Mouse (Mus musculus) MEL (cell line): ENCODE data around the gene Gls2. TPM values are rescaled to one million over a fixed set of nuclear protein-coding genes. Genes with fewer than 3 reads are reported as not detected.

Source experiments
- DNase-seq: peaks from one replicate; pipeline ENCODE4 v3.0.0; 2011; ENCODE audit warnings: low read depth, low spot score
- H3K27ac ChIP-seq: 2 replicates; pipeline ENCODE4 v1.5.1; 2012; ENCODE audit warnings: low read depth, mild to moderate bottlenecking, control low read depth, low read length, moderate library complexity; ENCODE audit not compliant: control insufficient read depth
- H3K27me3 ChIP-seq, 2 experiments: fragments of 150-350 bp in 1 of 2; sonication (generic) in 1 of 2; 2 replicates each; pipeline ENCODE4 v1.6.1; 2012; ENCODE audit warnings: low read length in 2 of 2, mild to moderate bottlenecking in 2 of 2, improper control_type of control experiment in 1 of 2, moderate library complexity in 1 of 2; ENCODE audit not compliant: insufficient read depth in 2 of 2, control insufficient read depth in 1 of 2
- H3K36me3 ChIP-seq, 2 experiments: 2 replicates each; pipeline ENCODE4 v1.6.1; 2012 to 2014; ENCODE audit warnings: low read length in 2 of 2, improper control_type of control experiment in 1 of 2, inconsistent platforms in 1 of 2, mild to moderate bottlenecking in 1 of 2; ENCODE audit not compliant: insufficient read depth in 2 of 2, control insufficient read depth in 1 of 2
- H3K4me1 ChIP-seq, 2 experiments: fragments of 150-350 bp in 1 of 2; sonication (generic) in 1 of 2; 2 replicates each; pipeline ENCODE4 v1.6.1; 2012; ENCODE audit warnings: low read length in 2 of 2, improper control_type of control experiment in 1 of 2, mild to moderate bottlenecking in 1 of 2; ENCODE audit not compliant: insufficient read depth in 2 of 2, control insufficient read depth in 1 of 2
- H3K4me3 ChIP-seq, 2 experiments: fragments of 150-350 bp in 1 of 2; sonication (generic) in 1 of 2; 2 replicates each; pipeline ENCODE4 v1.5.1; 2012; ENCODE audit warnings: low read depth in 2 of 2, low read length in 2 of 2, mild to moderate bottlenecking in 2 of 2, moderate library complexity in 2 of 2, control low read depth in 1 of 2, improper control_type of control experiment in 1 of 2; ENCODE audit not compliant: control insufficient read depth in 1 of 2, insufficient read depth in 1 of 2
- H3K79me2 ChIP-seq: 2 replicates; pipeline ENCODE4 v1.6.1; 2012; ENCODE audit warnings: mild to moderate bottlenecking, low read length, moderate library complexity; ENCODE audit not compliant: control insufficient read depth, poor library complexity, insufficient read depth
- H3K9ac ChIP-seq: 2 replicates; pipeline ENCODE4 v1.6.1; 2012; ENCODE audit warnings: low read depth, mild to moderate bottlenecking, control low read depth, low read length, moderate library complexity; ENCODE audit not compliant: control insufficient read depth, poor library complexity, severe bottlenecking
- H3K9me3 ChIP-seq: fragments of 150-350 bp; sonication (generic); replicated peaks from 2 replicates; pipeline ENCODE4 v1.6.1; 2012; ENCODE audit warnings: mild to moderate bottlenecking, low read length, improper control_type of control experiment, moderate library complexity; ENCODE audit not compliant: insufficient read depth
- CHD2 ChIP-seq: IDR thresholded peaks from 2 replicates; pipeline ENCODE4 v1.6.1; 2011; ENCODE audit warnings: low read length, improper control_type of control experiment
- E2F4 ChIP-seq: IDR thresholded peaks from 2 replicates; pipeline ENCODE4 v1.6.1; 2011; ENCODE audit warnings: low read depth, low read length, improper control_type of control experiment, borderline replicate concordance
- EP300 ChIP-seq, 2 experiments: IDR thresholded peaks; 2 replicates each; pipeline ENCODE4 v1.6.1; 2011; ENCODE audit warnings: improper control_type of control experiment in 2 of 2, low read length in 2 of 2, low read depth in 1 of 2, mild to moderate bottlenecking in 1 of 2
- ETS1 ChIP-seq: IDR thresholded peaks from 2 replicates; pipeline ENCODE4 v1.6.1; 2012; ENCODE audit warnings: low read depth, mild to moderate bottlenecking, inconsistent platforms, low read length, improper control_type of control experiment, moderate library complexity
- GABPA ChIP-seq: IDR thresholded peaks from 2 replicates; pipeline ENCODE4 v1.6.1; 2012; ENCODE audit warnings: low read depth, mild to moderate bottlenecking, inconsistent platforms, low read length, improper control_type of control experiment, moderate library complexity
- GATA1 ChIP-seq: IDR thresholded peaks from 2 replicates; pipeline ENCODE4 v1.6.1; 2011; ENCODE audit warnings: low read depth, low read length, improper control_type of control experiment
- JUND ChIP-seq: IDR thresholded peaks from 2 replicates; pipeline ENCODE4 v1.6.1; 2011; ENCODE audit warnings: low read depth, mild to moderate bottlenecking, improper control_type of control experiment, low read length
- KAT2A ChIP-seq: conservative IDR thresholded peaks from 2 replicates; pipeline ENCODE4 v1.6.1; 2012; ENCODE audit warnings: low read depth, low read length, improper control_type of control experiment, inconsistent platforms
- MAFK ChIP-seq: IDR thresholded peaks from 2 replicates; pipeline ENCODE4 v1.6.1; 2011; ENCODE audit warnings: low read depth, mild to moderate bottlenecking, low read length, improper control_type of control experiment, borderline replicate concordance
- MAX ChIP-seq: IDR thresholded peaks from 2 replicates; pipeline ENCODE4 v1.6.1; 2011; ENCODE audit warnings: low read length, improper control_type of control experiment
- MEF2A ChIP-seq: IDR thresholded peaks from 2 replicates; pipeline ENCODE4 v1.6.1; 2014; ENCODE audit warnings: low read depth, mild to moderate bottlenecking, inconsistent platforms, low read length, improper control_type of control experiment; ENCODE audit not compliant: poor library complexity, insufficient replicate concordance, severe bottlenecking; ENCODE audit errors: extremely low read depth
- MXI1 ChIP-seq: IDR thresholded peaks from 2 replicates; pipeline ENCODE4 v1.6.1; 2011; ENCODE audit warnings: mild to moderate bottlenecking, low read depth, low read length, improper control_type of control experiment
- MYB ChIP-seq: IDR thresholded peaks from 2 replicates; pipeline ENCODE4 v1.6.1; 2011; ENCODE audit warnings: mild to moderate bottlenecking, low read depth, low read length, improper control_type of control experiment
- NRF1 ChIP-seq: IDR thresholded peaks from 2 replicates; pipeline ENCODE4 v1.6.1; 2014; ENCODE audit warnings: low read depth, mild to moderate bottlenecking, inconsistent platforms, low read length, improper control_type of control experiment, moderate library complexity; ENCODE audit not compliant: poor library complexity, insufficient read depth, severe bottlenecking
- POLR2AphosphoS2 ChIP-seq: IDR thresholded peaks from 2 replicates; pipeline ENCODE4 v1.6.1; 2011; ENCODE audit warnings: low read length, improper control_type of control experiment
- POLR2AphosphoS5 ChIP-seq: IDR thresholded peaks from 2 replicates; pipeline ENCODE4 v1.6.1; 2012; ENCODE audit warnings: low read depth, borderline replicate concordance, mild to moderate bottlenecking, inconsistent platforms, low read length, moderate library complexity, mixed read lengths
- RAD21 ChIP-seq: IDR thresholded peaks from 2 replicates; pipeline ENCODE4 v1.6.1; 2011; ENCODE audit warnings: mild to moderate bottlenecking, low read depth, low read length, improper control_type of control experiment
- RCOR1 ChIP-seq: IDR thresholded peaks from 2 replicates; pipeline ENCODE4 v1.6.1; 2012; ENCODE audit warnings: low read depth, mild to moderate bottlenecking, inconsistent platforms, low read length, improper control_type of control experiment
- SMC3 ChIP-seq: IDR thresholded peaks from 2 replicates; pipeline ENCODE4 v1.6.1; 2011; ENCODE audit warnings: low read depth, low read length, improper control_type of control experiment
- TAL1 ChIP-seq: IDR thresholded peaks from 2 replicates; pipeline ENCODE4 v1.6.1; 2012; ENCODE audit warnings: mild to moderate bottlenecking, inconsistent platforms, low read length, moderate library complexity, mixed read lengths
- ZC3H11A ChIP-seq: IDR thresholded peaks from 2 replicates; pipeline ENCODE4 v1.6.1; 2012; ENCODE audit warnings: low read depth, mild to moderate bottlenecking, inconsistent platforms, low read length, improper control_type of control experiment
- ZMIZ1 ChIP-seq: IDR thresholded peaks from 2 replicates; pipeline ENCODE4 v1.6.1; 2012; ENCODE audit warnings: low read depth, mild to moderate bottlenecking, inconsistent platforms, low read length, improper control_type of control experiment, moderate library complexity
- ZNF384 ChIP-seq: IDR thresholded peaks from 2 replicates; pipeline ENCODE4 v1.6.1; 2012; ENCODE audit warnings: low read depth, mild to moderate bottlenecking, inconsistent platforms, low read length, improper control_type of control experiment
- polyA plus RNA-seq, 2 experiments: library from polyadenylated mRNA; stranded (reverse) in 1 of 2; unstranded in 1 of 2; fragments of >175 nt in 1 of 2; fragments of >200 nt in 1 of 2; gene quantifications; 2 replicates each; pipeline versions ENCODE4 v1.2.1 to v1.2.4; 2012; ENCODE audit warnings: low replicate concordance in 2 of 2, low read depth in 1 of 2; ENCODE audit not compliant: insufficient read length in 2 of 2, insufficient read depth in 1 of 2, missing spikeins in 1 of 2
- total RNA-seq: library from RNA; depleted of rRNA; stranded (reverse); fragments of 300-350 nt; gene quantifications from 2 replicates; pipeline ENCODE4 v1.2.3, GENCODE M21; 2012

The Gls2 gene
- total and polyA plus RNA-seq, 3 experiments: 11.8 to 17.8 TPM; not detected in 1

DNA sequence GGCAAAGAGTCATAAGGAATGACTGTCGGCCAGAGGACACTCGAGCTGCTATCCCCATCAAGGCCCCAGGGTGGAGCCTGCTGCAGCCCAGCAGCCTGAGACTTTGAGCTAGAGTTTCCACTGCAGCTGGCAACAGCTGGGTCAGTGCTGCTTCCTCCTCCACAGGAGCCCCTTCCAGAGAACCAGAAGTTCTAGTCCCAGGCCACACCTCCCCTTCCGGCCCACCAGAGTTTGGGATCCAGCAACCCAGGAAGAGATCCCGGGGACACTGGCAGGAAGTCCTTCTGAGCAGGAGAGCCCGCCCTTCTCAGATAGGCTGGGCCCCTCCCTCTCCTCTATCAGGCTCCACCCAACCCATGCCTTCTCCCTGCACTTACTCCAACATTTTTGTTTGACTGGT lies 44.7 kb upstream of the Gls2 start (continued):
- TF ChIP-seq EP300 (IDR thresholded peaks at IDR 0.05; ENCODE audit: low read depth in 1 of 2, low read length in 2 of 2) (no peak), MYB (no peak), ZNF384 (no peak), CHD2 (no peak), KAT2A (peak; percentile 34; the same call in 1 of the 2 replicates), ZC3H11A (no peak), POLR2AphosphoS2 (peak; percentile 42; the same call in 1 of the 2 replicates), ZMIZ1 (no peak), RCOR1 (peak; percentile 45), GATA1 (0 out of 2 replicates have a peak, but pooled peaks have one; percentile 11), POLR2AphosphoS5 (no peak), SMC3 (0 out of 2 replicates have a peak, but pooled peaks have one; percentile 12), MXI1 (peak; percentile 73), NRF1 (no peak), JUND (no peak)

GRCm38 (mm10) chr10:128150941-128151340 lies 43.3 kb upstream of the Gls2 start:
- H3K9ac ChIP-seq: no peak overlapping the region
- no peak overlapping the region for H3K27ac ChIP-seq
- H3K4me1 ChIP-seq: peaks cover 4 to 7% of the 10 kb centered on the region in 2 experiments; a peak in 2 of 4 replicates
- no peak for TF ChIP-seq ZNF384
- no peak for TF ChIP-seq ETS1
- TF ChIP-seq POLR2AphosphoS2: no peak
- TF ChIP-seq MAFK: no peak
- TF ChIP-seq JUND: no peak
- TF ChIP-seq ZMIZ1: no peak
- no peak for TF ChIP-seq TAL1
- TF ChIP-seq ZC3H11A: no peak
- no peak for TF ChIP-seq RAD21
- TF ChIP-seq E2F4: no peak
- TF ChIP-seq GATA1: no peak
- TF ChIP-seq RCOR1: no peak
- TF ChIP-seq GABPA: no peak
- no peak for TF ChIP-seq POLR2AphosphoS5
- TF ChIP-seq MEF2A: no peak
- no peak for TF ChIP-seq MAX
- TF ChIP-seq SMC3: no peak
- TF ChIP-seq, all 39 proteins: peak for 0
- H3K27me3 ChIP-seq: no peaks in the 10 kb centered on the region
- no peaks in the 10 kb centered on the region for H3K9me3 ChIP-seq
- no peak overlapping the region for H3K4me3 ChIP-seq
- H3K36me3 ChIP-seq: peaks cover 0 to 4% of the 10 kb centered on the region in 2 experiments; a peak in 2 of 4 replicates
- DNase-seq: no peak
- no peaks in the 10 kb centered on the region for H3K79me2 ChIP-seq
